Mouse (Mus musculus): ENCODE data around the gene Usp30. TPM values are rescaled to one million over a fixed set of nuclear protein-coding genes. Genes with fewer than 3 reads are reported as not detected.
A peak's percentile ranks its signal among the peaks of the same experiment; 100 is the strongest.

Gene Usp30
- polyA plus RNA-seq, 1 experiment from 2014 or later = 16.8 TPM

DNA sequence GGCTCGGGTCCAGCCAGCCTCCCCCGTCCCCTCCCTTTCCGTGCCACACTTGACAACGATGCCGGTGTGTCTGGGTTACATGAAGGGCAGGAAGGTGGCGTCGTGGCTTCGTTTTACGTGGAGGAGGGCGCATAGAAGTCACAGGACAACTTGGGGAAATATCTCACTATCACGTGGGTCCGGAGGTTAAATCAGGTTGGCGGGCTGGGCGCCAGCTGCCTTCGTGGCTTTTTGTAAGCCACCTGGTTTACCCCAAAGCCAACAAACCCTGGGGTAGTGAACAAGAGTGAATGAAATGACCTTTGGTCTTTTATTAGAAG lies 66.2 kb downstream of the Usp30 start:
- Histone ChIP-seq H3K9ac (peak overlapping the region; percentile 72), H3K4me1 (replicated peaks) (peaks cover 28% of the 10 kb centered on the region), H3K27me3 (no peaks in the 10 kb centered on the region), H3K27ac (0 out of 2 replicates have a peak overlapping the region, but pooled peaks have one; percentile 30), H3K36me3 (no peaks in the 10 kb centered on the region), H3K4me3 (peak overlapping the region; percentile 75), H3K4me2 (peak overlapping the region; percentile 97), H3K9me3 (no peaks in the 10 kb centered on the region)
- no peak for ATAC-seq (ENCODE audit: low FRiP score)
- 2% methylated on average over 15 of the region's 15 CpGs for WGBS

DNA sequence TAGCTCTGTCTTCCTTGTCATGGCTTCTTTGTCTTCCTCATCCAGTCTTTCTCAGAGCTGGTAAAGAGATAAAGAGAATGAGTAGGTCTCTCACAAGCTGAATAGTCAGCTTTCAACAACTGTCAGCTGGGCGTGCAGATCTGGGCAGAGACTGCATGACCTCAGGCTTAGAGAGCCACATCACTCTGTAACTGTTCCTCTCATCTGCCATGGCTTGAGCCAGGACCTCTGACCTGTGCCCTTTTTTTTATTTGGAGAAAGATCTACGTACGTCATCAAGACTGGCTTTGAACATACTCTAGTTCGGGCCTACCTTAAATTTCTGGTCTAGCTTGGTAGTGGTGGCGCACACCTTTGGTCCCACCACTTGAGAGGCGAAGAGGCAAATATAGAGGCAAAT lies 67.6 kb downstream of the Usp30 start:
- no peak overlapping the region for H3K27ac ChIP-seq

DNA sequence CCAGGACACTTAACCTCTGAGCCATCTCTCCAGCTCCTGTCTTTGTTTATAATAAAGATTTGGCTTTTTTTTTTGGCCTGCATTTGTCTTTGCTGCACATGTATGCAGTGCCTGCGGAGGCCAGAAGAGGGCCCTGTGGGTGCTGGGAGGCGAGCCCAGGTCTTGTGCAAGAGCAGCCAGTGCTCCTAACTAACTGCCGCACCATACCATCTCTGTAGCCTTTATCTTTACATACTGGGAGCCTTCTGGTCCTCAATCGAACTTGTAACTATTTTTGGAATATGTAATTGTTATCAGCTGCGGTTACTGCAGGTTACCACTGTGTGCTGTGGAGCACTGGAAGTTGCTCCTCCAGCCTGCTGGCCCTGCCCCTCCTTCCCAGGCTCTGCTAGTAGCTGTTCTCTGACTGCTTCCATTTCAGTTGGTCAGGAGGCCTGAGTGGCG lies 68.9 kb downstream of the Usp30 start:
- H3K27ac ChIP-seq = no peak overlapping the region
- H3K4me2 ChIP-seq = no peak overlapping the region
- H3K9me3 ChIP-seq = no peaks in the 10 kb centered on the region
- no peaks in the 10 kb centered on the region for H3K27me3 ChIP-seq
- H3K36me3 ChIP-seq = no peaks in the 10 kb centered on the region
- H3K4me1 ChIP-seq (replicated peaks) = peaks cover 38% of the 10 kb centered on the region
- H3K9ac ChIP-seq = no peak overlapping the region
- 74% methylated on average over 6 of the region's 6 CpGs for WGBS
- H3K4me3 ChIP-seq = no peak overlapping the region
- no peak for ATAC-seq (ENCODE audit: low FRiP score)

More for the DNA sequence above, 67.6 kb downstream of the Usp30 start:
- 77% methylated on average over 6 of the region's 6 CpGs for WGBS
- ATAC-seq (ENCODE audit: low FRiP score) = no peak
- no peaks in the 10 kb centered on the region for H3K36me3 ChIP-seq
- no peak overlapping the region for H3K4me2 ChIP-seq
- no peaks in the 10 kb centered on the region for H3K9me3 ChIP-seq
- no peak overlapping the region for H3K4me3 ChIP-seq
- peak overlapping the region; percentile 11; the same call in 1 of the 2 replicates for H3K9ac ChIP-seq
- H3K27me3 ChIP-seq = no peaks in the 10 kb centered on the region
- H3K4me1 ChIP-seq (replicated peaks) = peaks cover 25% of the 10 kb centered on the region

DNA sequence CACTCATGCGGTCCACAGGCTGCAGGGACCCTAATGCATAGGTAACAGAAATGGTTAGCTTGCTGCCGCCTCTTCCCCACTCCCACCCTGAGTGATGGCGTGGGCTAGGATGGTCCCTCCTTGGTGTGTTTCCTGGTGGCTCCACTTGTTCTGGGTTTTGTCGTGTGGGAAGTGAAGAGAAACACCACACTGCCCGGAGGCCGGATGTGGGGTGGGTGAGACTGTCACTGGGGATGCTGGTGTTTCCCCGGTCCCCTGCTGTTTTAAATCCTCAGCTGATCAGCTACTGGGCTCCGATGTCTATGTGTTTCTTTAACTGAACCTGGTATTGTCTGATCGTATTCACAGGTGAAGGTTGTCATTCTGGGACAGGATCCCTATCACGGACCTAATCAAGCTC lies 70.3 kb downstream of the Usp30 start:
- Histone ChIP-seq H3K4me2 (no peak overlapping the region), H3K9ac (no peak overlapping the region), H3K4me1 (replicated peaks) (peaks cover 47% of the 10 kb centered on the region), H3K36me3 (no peaks in the 10 kb centered on the region), H3K27me3 (no peaks in the 10 kb centered on the region), H3K27ac (no peak overlapping the region), H3K9me3 (no peaks in the 10 kb centered on the region), H3K4me3 (no peak overlapping the region)
- no peak for ATAC-seq (ENCODE audit: low FRiP score)
- WGBS = 90% methylated on average over 10 of the region's 10 CpGs

DNA sequence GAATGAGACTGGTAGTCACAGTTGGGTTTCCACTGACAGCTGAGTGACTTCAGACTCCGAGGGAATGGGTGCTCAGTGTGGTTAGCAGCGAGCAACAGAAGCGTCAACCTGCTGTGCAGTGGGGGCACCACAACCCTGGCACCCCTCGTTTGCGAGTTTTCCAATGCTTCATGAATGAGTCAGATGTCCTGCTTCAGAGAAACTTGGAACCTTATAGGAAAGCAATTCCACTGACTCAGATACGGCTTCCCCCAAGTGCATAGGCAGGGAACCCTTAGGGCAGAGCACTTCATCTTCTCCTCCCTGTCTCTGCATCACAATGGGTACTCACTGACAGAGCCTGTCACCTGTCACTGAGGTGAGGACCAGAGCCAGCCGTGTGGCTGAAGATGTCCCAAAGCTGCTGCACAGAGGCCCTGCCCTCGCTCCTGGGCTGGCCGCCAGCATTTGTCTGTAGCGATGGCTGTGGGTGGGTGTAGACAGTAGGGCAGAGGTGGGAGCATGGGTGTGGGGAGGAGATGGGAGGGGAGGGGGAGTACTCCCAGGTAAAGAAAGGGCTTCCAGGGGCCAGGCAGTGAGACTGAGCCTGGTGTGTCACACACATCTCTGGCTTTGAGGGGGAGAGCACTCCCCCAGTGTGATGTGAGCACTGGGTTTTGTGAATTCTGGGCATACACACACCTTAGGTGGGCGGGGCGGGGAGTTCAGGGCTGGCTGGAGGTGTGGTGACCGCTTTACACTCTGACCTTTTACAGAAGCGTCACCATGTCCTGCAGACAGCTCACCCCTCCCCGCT lies 72.4 kb downstream of the Usp30 start:
- WGBS = 77% methylated on average over 15 of the region's 15 CpGs
- no peak for ATAC-seq (ENCODE audit: low FRiP score)
- no peaks in the 10 kb centered on the region for H3K36me3 ChIP-seq
- no peaks in the 10 kb centered on the region for H3K9me3 ChIP-seq
- H3K4me3 ChIP-seq = no peak overlapping the region
- H3K4me2 ChIP-seq = no peak overlapping the region
- no peak overlapping the region for H3K9ac ChIP-seq
- peaks cover 34% of the 10 kb centered on the region for H3K4me1 ChIP-seq (replicated peaks)
- peak overlapping the region; percentile 88 for H3K27ac ChIP-seq
- no peaks in the 10 kb centered on the region for H3K27me3 ChIP-seq

DNA sequence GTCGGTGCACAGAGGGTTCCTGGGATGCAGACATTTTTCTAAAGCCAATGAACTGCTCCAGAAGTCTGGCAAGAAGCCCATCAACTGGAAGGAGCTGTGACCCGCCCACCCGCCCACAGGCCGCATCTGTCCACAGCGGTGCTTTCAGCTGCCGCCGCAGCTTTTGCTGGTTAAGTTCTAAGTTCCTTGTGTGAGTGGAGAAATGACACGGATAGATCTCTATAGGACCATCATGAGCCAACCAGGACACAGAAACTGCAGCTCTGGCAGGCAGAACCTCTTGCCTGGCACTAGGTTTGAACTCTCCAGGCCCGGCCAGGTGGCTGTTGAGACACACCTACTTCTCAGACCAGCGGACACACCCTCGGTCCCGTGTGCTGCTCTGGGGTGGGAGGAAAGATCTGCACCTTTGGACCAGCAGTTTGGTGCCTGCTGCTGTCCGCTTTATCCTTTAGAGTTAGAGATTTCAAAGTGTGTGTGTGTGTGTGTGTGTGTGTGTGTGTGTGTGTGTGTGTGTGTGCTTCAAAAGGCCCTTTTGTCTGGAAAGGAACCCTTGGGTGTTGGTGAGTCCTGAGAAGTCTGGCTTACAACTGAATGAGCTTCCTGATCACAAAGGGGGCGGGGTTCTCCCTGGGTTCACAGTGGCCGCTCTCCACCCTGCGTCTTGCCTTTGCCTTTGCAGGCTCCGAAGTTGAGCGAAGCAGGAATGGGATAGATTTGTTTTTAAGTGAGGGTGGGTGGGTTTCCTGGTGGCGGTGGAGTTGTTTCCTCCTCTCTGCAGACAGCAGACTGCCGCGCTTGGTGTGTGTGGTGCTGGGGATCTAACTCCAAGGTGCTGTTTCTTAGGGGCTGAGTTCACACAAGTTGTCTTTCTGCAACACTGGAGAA lies 73.3 kb downstream of the Usp30 start:
- peak; percentile 60; the same call in 1 of the 2 replicates for ATAC-seq (ENCODE audit: low FRiP score)
- WGBS = 53% methylated on average over 21 of the region's 21 CpGs
- 0 out of 2 replicates have a peak overlapping the region, but pooled peaks have one; percentile 3 for H3K9ac ChIP-seq
- H3K4me3 ChIP-seq = no peak overlapping the region
- H3K36me3 ChIP-seq = no peaks in the 10 kb centered on the region
- H3K27me3 ChIP-seq = no peaks in the 10 kb centered on the region
- peak overlapping the region; percentile 21; the same call in 1 of the 2 replicates for H3K4me2 ChIP-seq
- peaks cover 31% of the 10 kb centered on the region for H3K4me1 ChIP-seq (replicated peaks)
- peak overlapping the region; percentile 88 for H3K27ac ChIP-seq
- no peaks in the 10 kb centered on the region for H3K9me3 ChIP-seq

DNA sequence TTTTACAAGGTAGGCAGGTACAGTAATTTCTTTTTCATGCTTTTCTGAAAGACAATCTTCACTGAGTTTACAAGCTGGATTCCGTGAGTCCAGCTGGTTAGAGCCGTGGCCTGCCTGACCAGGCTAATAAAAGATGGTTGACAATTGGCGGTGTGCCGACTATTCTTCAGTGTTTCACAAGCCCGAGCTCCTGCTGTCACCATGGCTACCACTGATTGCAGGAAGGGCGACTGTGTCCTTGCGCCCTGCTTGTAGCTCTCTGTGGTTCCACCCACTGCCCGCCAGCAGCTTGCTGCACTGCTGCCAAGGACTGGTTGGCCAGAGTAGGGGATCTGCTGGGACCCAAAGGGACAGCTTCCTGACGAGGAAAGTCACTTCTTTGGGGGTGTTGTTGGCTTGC lies 73.9 kb downstream of the Usp30 start:
- Histone ChIP-seq H3K27ac (peak overlapping the region; percentile 88), H3K27me3 (no peaks in the 10 kb centered on the region), H3K36me3 (no peaks in the 10 kb centered on the region), H3K9me3 (no peaks in the 10 kb centered on the region), H3K9ac (0 out of 2 replicates have a peak overlapping the region, but pooled peaks have one; percentile 3), H3K4me2 (peak overlapping the region; percentile 21; the same call in 1 of the 2 replicates), H3K4me3 (no peak overlapping the region), H3K4me1 (replicated peaks) (peaks cover 31% of the 10 kb centered on the region)
- 14% methylated on average over 9 of the region's 9 CpGs for WGBS
- ATAC-seq (ENCODE audit: low FRiP score) = peak; percentile 79

DNA sequence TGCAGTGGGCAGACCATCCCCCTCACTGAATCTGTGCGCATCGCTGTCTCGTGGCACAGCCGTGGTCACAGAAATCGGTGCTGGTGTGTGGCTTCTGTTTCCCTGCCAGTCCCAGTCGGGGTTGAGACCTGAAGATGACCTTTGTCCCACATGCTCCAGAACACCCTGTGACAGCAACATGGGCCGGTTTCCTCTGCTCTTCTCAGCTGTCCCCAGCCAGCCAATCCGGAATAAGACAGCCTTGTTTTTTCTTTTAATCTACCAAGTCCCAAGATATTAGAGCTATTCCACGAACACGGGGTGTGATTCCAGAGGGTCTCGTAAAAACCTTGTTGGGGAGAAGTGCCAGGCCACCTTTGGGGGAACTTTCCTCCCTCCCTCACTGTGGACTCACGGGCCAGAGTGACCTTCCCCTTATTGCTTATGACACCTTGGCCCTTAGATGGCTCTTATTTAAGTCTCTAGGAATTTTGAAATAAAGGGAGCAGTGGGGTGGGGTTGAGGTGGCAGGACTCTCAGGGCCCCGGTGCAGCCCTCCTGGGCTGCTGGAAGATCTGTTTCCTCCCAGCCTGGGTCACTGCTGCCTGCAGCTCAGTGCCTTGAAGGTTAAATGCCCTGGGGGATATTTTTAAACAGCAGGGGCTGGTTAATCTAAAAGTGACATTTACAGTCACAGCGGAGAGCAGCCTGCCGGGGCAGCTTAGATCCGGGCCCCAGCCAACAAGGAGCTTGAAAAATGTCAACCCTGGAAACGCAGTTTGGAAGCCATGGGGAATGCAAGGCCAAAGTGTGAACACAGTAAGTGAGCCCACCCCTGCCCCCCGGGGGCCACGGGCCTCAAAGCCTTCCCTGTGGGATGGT lies 81.0 kb downstream of the Usp30 start, which contains the start of gene Acacb:
Gene Acacb, plus strand, starts transcription at position 508 of the 861 bp plus-strand sequence.
- WGBS = 55% methylated on average over 19 of the region's 19 CpGs

DNA sequence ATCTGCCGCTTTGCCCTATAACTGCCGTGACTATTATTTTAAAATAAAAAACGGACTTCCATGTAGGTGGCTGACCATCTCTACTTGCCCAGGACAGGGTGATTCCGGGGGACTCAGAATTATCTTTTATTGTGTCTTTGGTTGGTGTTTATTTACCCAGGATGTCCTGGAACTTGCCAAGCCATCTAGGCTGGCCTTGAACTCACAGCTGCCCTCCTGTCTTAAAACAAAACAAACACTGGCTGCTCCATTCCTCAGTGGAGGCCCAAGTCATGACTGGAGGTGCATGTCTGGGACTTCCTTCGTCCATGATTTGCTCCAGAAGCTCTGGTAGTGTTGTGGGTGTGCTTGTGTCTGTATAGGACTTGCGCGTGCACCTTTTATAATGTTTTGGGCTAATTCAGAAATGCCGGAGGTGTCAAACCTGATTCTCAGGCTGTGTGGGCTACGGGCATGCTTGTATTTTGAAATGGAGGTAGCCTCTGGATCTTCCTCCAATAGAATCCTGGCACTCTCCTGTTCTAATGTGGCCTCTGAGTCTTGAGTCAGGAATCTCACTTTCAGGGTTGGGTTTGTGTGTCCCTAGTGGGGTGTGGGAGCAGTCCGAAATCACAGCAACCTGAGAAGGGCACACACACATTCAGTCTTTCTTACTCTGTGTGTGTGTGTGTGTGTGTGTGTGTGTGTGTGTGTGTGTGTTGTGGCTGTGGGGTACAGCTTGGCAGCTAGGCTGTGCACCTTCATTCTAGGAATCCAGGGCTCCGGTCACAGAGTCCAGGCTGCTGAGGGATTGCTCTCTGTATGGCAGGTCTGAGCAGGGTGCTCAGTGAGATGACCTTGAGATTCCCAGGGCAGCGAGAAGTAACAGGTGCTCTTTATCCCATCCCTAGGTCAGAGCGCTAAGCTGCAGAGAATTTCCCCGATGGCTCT lies 82.0 kb downstream of the Usp30 start:
- H3K27ac ChIP-seq = 0 out of 2 replicates have a peak overlapping the region, but pooled peaks have one; percentile 19
- H3K9ac ChIP-seq = no peak overlapping the region
- H3K9me3 ChIP-seq = no peaks in the 10 kb centered on the region
- H3K4me1 ChIP-seq (replicated peaks) = peaks cover 12% of the 10 kb centered on the region
- H3K27me3 ChIP-seq = no peaks in the 10 kb centered on the region
- no peaks in the 10 kb centered on the region for H3K36me3 ChIP-seq
- H3K4me3 ChIP-seq = no peak overlapping the region
- ATAC-seq (ENCODE audit: low FRiP score) = no peak
- H3K4me2 ChIP-seq = no peak overlapping the region
- 86% methylated on average over 14 of the region's 14 CpGs for WGBS

More for the DNA sequence above, 81.0 kb downstream of the Usp30 start, which contains the start of gene Acacb:
- H3K9me3 ChIP-seq = no peaks in the 10 kb centered on the region
- peak within 1 kb of the TSS; percentile 19; the same call in 1 of the 2 replicates for H3K27ac ChIP-seq
- H3K4me2 ChIP-seq = no peak within 1 kb of the TSS
- H3K27me3 ChIP-seq = no peaks in the 10 kb centered on the region
- peaks cover 12% of the 10 kb centered on the region for H3K4me1 ChIP-seq (replicated peaks)
- 0 out of 2 replicates have a peak within 1 kb of the TSS, but pooled peaks have one; percentile 24 for H3K9ac ChIP-seq
- ATAC-seq (ENCODE audit: low FRiP score) = no peak
- no peaks in the 10 kb centered on the region for H3K36me3 ChIP-seq
- no peak within 1 kb of the TSS for H3K4me3 ChIP-seq

DNA sequence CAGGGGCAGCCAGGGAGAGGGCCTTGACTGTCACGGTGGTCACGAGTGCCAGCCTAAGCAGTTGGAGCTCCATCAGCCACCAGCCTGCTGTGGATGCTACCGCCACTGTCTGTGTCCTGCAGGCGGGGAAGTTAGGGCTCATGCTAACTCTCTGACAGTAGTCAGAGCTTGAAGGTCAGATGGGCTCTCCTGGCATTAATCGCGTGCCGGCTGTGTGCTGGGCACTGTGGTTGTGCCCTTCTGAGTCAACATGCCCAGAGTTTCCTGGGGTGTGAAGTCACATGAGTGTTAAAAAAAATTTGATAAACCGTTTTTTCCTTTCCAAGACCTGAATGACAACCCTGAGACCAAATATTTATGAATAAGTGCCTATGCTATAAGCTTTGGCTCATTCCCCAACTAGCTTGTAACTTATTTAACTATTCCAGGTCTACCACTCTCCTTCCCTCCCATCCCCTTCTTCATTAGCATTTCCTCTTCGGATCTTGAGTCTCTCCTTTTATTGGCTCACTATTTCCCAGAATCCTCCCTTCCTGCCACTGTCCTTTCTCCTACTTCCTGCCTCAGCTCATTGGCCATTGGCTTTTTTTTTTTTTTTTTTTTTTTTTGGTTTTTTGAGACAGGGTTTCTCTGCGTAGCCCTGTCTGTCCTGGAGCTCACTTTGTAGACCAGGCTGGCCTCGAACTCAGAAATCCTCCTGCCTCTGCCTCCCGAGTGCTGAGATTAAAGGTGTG lies 87.3 kb downstream of the Usp30 start:
- H3K36me3 ChIP-seq = no peaks in the 10 kb centered on the region
- no peak overlapping the region for H3K9ac ChIP-seq
- H3K9me3 ChIP-seq = no peaks in the 10 kb centered on the region
- H3K4me1 ChIP-seq (replicated peaks) = no peaks in the 10 kb centered on the region
- 0 out of 2 replicates have a peak, but pooled peaks cover 5% of the 10 kb centered on the region for H3K27me3 ChIP-seq
- H3K4me2 ChIP-seq = no peak overlapping the region
- ATAC-seq (ENCODE audit: low FRiP score) = no peak
- H3K27ac ChIP-seq = no peak overlapping the region
- no peak overlapping the region for H3K4me3 ChIP-seq
- 89% methylated on average over 12 of the region's 12 CpGs for WGBS
